Mouse (Mus musculus) skeletal muscle tissue, adult 2 months (tissue): ENCODE results near the gene Tmem143.
"Not testable (repeated sequence)": the region's sequence is repeated elsewhere in the genome, so short reads cannot be mapped to it uniquely, and the experiment has no call there.

ENCODE experiments used
- DNase-seq: peaks from one replicate; pipeline ENCODE4 v3.0.0-alpha.2; 2012; ENCODE audit warnings: low read depth, low spot score

The Tmem143 gene

GRCm38 (mm10) chr7:45887246-45887645 lies 9.5 kb upstream of the Tmem143 start:
- DNase-seq, result no peak

DNA sequence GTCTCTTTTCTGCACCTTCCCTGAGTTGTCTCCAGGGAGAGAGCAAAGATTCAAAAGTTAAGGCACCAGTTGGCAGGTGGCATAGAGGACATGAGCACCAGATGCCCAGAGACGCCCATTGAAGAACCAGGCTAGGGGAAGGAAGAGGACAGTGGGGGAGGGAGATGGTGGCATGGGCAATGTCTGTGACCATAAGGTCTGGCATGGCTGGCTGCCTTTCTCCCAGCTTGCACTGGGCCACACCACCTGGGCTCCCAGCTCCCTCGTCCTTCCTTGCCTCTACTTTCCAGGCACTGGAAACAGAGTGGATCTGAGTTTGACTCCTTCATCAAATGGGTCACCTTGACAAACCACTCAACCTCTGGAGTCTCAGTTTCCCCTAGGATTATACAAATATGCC lies 4.1 kb upstream of the Tmem143 start:
- DNase-seq, result no peak

GRCm38 (mm10) chr7:45895931-45896516 lies 717 bp upstream of the Tmem143 start:
- no peak for DNase-seq

DNA sequence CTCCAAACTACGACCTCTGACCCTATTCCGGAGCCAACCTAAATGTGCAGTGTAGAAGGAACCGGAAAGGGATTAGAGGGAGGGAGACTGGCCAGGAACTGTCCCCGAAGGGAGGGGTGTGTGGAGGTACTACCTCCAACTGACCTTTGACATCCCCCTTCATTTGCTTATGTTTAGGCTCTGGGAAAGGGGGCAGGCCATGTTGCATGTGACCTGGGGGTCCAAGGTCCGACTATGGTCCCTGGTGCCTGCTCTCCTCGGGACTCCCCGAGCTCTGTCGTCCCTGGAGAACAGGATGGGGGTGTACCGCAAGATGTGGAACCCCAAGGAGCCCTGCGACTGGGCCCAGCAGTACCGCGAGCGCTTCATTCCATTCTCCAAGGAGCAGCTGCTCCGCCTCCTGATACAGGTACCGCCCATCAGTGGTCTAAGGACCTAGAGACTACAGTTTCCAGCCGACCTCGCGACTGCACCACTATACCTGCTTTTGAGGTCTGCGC lies 567 bp downstream of the Tmem143 start:
- no peak for DNase-seq

GRCm38 (mm10) chr7:45898125-45898524 lies 1.4 kb downstream of the Tmem143 start:
- not testable (repeated sequence) for DNase-seq

DNA sequence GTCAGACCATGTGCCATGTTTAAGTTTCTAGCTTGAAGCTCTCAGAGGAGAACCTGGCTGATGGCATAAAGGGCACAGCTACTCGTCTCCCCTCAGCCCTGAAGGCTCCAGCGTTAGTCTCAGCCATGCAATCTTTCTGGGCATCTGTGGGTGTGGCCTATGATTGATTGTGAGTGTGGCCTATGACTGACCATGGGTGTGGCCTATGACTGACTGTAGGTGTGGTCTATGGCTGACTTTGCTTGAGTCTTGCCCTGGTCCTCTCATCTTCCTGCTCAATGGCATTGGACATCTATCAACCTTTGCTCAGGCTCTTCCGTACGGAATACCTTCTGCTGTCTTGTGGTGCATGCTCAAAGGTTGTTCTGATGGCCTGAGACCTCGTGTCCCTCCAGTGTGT lies 4.8 kb downstream of the Tmem143 start:
- DNase-seq, result no peak

GRCm38 (mm10) chr7:45902481-45903002 lies 5.8 kb downstream of the Tmem143 start:
- no peak for DNase-seq

DNA sequence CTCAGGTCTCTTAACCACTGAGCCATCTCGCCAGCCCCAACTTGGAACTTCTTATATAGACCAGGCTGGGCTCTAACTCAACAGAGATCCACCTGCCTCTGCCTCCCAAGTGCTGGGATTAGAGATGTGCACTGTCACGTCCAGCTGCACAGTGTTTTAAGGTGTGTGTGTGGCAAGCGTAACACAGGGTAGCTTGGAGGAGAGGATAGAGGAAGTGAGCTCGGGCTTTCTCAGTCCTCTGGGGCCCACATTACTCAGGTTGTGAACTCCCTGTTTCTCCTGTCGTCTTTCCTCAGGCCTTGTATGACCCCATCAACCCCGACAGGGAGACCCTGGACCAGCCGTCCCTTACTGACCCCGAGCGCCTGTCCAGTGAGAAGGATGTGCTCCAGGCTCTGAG lies 9.9 kb downstream of the Tmem143 start:
- DNase-seq, result no peak

GRCm38 (mm10) chr7:45908384-45908783 lies 11.6 kb downstream of the Tmem143 start:
- DNase-seq, result no peak

DNA sequence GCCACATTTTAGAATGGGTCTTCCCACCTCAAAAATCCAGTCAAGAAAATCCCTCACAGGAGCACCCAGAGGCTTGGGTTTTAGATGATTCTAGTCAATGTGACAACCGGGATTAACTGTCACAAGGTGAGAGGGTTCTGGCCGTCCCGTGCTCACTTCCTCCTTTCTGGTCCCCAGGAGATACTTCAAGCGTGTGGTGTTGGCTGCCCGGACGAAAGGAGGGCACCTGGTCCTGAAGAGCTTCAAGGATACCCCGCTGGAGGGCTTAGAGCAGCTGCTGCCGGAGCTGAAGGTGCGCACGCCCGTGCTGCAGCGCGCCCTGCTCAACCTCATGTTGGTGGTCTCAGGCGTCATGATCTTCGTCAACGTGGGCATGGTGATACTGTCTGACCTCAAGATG lies 12.4 kb downstream of the Tmem143 start:
- DNase-seq, result no peak

- DNase-seq, result no peak
Observed at GRCm38 (mm10) chr7:45914067-45914466, 17.3 kb downstream of the Tmem143 start.

DNA sequence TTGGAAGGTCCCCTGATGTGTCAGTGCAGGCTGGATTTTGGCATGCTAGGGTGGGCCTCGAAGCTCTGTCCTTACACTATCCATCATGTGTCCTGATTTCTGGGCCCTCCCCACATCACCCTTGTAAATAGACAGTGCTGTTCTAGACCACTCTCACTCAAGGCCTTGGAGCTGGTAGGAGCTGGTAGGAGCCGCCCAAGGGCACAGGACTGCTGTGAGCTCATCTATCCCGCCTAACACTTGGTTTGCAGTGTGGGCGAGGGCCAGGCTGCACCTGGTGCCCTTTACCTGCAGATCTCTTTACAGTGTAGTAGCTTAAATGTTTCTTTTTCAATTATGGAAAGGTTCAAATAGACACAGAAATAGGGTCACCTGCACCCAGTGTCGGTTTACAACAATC lies 18.3 kb downstream of the Tmem143 start:
- DNase-seq, result no peak

DNA sequence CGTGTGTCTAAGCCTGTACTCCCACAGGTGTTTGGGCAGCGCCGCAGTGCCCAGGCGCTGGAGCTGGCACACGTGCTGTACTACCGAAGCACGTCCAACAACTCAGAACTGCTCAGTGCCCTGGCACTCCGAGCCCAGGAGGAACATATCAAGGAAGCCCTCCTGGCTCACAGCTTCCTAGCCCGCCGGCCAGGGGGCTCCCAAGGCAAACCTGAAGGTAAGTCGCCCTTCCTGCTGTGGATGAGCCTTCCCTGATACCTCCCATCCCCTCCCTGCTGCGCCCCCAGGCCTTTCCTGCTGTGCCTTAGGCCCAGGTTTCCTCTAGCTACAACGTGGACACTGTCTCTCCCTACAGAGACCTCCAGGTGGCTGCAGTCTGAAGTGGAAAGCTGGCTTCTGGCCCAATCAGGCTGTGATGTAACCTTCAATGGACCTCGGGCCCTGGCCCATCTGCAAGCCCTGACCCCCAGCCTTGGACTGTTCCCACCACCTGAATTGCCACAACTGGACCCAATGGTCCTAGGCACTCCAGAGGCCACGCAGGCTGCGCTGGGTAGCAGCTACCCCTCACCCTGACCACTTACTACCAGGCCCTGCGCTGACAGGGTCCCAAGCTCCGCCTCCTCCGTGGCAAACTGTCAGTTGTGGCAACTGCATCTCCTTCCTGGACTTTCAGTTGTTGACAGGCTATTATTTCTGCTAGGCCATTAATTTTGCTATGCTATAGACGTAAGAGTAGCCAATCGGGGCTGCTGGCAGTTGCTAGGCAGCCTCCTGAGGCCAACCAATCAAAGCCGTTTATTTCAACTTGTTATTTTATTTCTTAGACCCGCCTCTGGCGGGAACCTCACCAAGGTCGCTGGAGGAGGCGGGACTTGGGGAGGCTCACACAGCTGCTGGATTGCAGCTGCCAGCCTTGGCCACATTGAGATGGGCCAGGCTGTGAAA lies 19.6 kb downstream of the Tmem143 start:
- peak; percentile 88 for DNase-seq

GRCm38 (mm10) chr7:45917004-45917704 lies 20.4 kb downstream of the Tmem143 start:
- DNase-seq, result no peak

DNA sequence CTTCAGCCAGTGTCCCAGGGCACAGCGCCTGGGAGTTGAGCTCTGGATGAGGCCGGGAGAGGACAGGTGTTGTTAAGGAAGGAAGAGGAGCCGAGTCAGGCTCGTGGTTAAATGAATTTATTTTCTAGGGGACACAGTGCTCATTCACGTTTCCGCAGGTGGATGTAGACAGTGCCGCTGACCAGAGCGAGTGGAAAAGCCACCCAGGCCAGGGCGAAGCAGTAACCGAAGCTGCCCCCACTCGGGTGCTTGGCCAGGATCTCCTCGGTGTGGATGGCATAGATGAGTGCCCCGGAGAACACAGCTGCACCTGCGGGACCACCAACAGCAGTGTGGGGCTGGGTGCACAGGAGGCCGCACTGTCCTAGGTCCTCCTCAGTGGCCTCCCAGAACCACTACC lies 21.2 kb downstream of the Tmem143 start:
- DNase-seq, result no peak

GRCm38 (mm10) chr7:45919083-45919671 lies 22.4 kb downstream of the Tmem143 start:
- no peak for DNase-seq

DNA sequence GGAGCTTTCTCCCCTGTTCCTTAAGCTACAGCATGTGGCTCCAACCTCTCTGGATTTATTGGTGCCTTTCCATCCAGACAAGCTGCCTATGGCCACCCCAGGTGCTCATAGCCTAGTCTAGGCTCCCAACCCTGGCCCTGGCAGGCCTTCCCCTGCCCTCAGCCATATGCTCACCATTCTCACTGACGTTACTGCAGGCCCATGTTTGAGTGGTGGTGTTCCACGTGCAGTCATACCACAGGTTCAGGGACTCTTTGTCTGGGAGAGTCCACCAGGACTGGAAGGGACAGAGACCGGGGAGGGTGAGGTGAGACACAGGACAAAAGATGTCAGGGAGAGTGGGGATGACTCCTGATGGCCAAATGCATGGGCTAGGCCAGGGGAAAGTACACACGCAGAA lies 23.0 kb downstream of the Tmem143 start:
- no peak for DNase-seq

DNA sequence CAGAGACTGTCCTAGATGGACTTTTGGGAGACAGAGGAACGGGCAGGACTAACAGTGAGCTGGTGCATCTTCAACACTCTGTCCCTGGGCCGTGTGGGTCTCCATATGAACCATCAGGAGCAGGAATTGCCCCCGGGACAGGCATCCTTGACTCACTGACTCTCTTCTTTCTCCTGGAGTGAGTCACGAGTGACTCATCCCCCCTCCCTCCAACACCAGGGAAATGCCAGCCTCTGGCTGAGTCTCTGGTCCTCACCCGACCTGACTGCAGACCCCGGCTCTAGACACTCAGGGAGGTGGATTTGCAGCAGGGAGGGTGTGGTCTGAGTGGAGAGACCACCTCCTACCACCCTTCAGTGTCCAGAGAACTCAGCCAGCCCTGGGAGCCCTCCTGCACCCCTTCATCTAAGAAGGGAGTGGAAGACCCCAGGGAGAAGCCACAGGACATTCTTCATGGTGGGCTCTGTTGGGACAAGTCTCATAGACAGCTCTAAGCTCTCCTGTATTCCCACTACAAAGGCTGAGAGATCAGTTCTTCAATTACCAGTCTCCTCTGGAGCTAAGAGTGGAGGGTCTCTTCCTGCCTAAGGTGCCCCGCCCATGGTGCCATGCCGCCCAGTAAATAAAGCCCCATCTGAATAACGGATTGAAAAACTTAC lies 24.0 kb downstream of the Tmem143 start:
- peak; percentile 40 for DNase-seq

- DNase-seq, result peak; percentile 73
Observed at GRCm38 (mm10) chr7:45921242-45921621, 24.5 kb downstream of the Tmem143 start, which contains the start of gene Emp3. Gene Emp3, minus strand, starts transcription at chr7:45921404.

GRCm38 (mm10) chr7:45921950-45922600 lies 25.3 kb downstream of the Tmem143 start:
- DNase-seq, result no peak
